Mouse (Mus musculus): ENCODE data around the gene Kctd20.
"Not testable (repeated sequence)": the region's sequence is repeated elsewhere in the genome, so short reads cannot be mapped to it uniquely, and the experiment has no call there.

Kctd20 gene

GRCm38 (mm10) chr17:28981081-28981480, 29.3 kb downstream of the Kctd20 start:
- DNase-seq (ENCODE audit: extremely low read depth, insufficient read length, low spot score), result no peak

- DNase-seq (ENCODE audit: extremely low read depth, insufficient read length, low spot score), result no peak
These were observed 30.8 kb downstream of the Kctd20 start for GRCm38 (mm10) chr17:28982591-28982990.

- DNase-seq (ENCODE audit: extremely low read depth, insufficient read length, low spot score), result no peak
These were observed 33.1 kb downstream of the Kctd20 start for GRCm38 (mm10) chr17:28984724-28985420.

- DNase-seq (ENCODE audit: extremely low read depth, insufficient read length, low spot score), result no peak
These were observed 35.1 kb downstream of the Kctd20 start for GRCm38 (mm10) chr17:28986833-28987232.

GRCm38 (mm10) chr17:28987713-28988112, 36.0 kb downstream of the Kctd20 start:
- peak; percentile 34 for DNase-seq (ENCODE audit: extremely low read depth, insufficient read length, low spot score)

GRCm38 (mm10) chr17:28988291-28988690, 36.5 kb downstream of the Kctd20 start:
- no peak for DNase-seq (ENCODE audit: extremely low read depth, insufficient read length, low spot score)

- DNase-seq (ENCODE audit: extremely low read depth, insufficient read length, low spot score), result no peak
These were observed 37.2 kb downstream of the Kctd20 start for GRCm38 (mm10) chr17:28988996-28989395.

GRCm38 (mm10) chr17:28990060-28990459, 38.3 kb downstream of the Kctd20 start:
- no peak for DNase-seq (ENCODE audit: extremely low read depth, insufficient read length, low spot score)

- no peak for DNase-seq (ENCODE audit: extremely low read depth, insufficient read length, low spot score)
These were observed 39.5 kb downstream of the Kctd20 start for GRCm38 (mm10) chr17:28991286-28991685.

GRCm38 (mm10) chr17:28992105-28992504, 40.4 kb downstream of the Kctd20 start:
- DNase-seq (ENCODE audit: extremely low read depth, insufficient read length, low spot score), result no peak

GRCm38 (mm10) chr17:28993004-28993403, 41.3 kb downstream of the Kctd20 start:
- not testable (repeated sequence) for DNase-seq (ENCODE audit: extremely low read depth, insufficient read length, low spot score)

- no peak for DNase-seq (ENCODE audit: extremely low read depth, insufficient read length, low spot score)
These were observed 42.9 kb downstream of the Kctd20 start for GRCm38 (mm10) chr17:28994615-28995014.

GRCm38 (mm10) chr17:29000465-29000864, 48.7 kb downstream of the Kctd20 start:
- DNase-seq (ENCODE audit: extremely low read depth, insufficient read length, low spot score), result no peak

GRCm38 (mm10) chr17:29003740-29004139, 52.0 kb downstream of the Kctd20 start:
- no peak for DNase-seq (ENCODE audit: extremely low read depth, insufficient read length, low spot score)

GRCm38 (mm10) chr17:29005002-29005401, 53.3 kb downstream of the Kctd20 start:
- DNase-seq (ENCODE audit: extremely low read depth, insufficient read length, low spot score), result no peak

GRCm38 (mm10) chr17:29006812-29007211, 55.1 kb downstream of the Kctd20 start:
- DNase-seq (ENCODE audit: extremely low read depth, insufficient read length, low spot score), result no peak

- no peak for DNase-seq (ENCODE audit: extremely low read depth, insufficient read length, low spot score)
These were observed 55.5 kb downstream of the Kctd20 start for GRCm38 (mm10) chr17:29007243-29007640.

- DNase-seq (ENCODE audit: extremely low read depth, insufficient read length, low spot score), result peak; percentile 89
These were observed 56.0 kb downstream of the Kctd20 start, which contains the start of gene Stk38 for GRCm38 (mm10) chr17:29007641-29008325. Gene Stk38, minus strand, starts transcription at chr17:29007995.

GRCm38 (mm10) chr17:29008326-29008650, 56.5 kb downstream of the Kctd20 start:
- no peak for DNase-seq (ENCODE audit: extremely low read depth, insufficient read length, low spot score)

GRCm38 (mm10) chr17:29009181-29009580, 57.4 kb downstream of the Kctd20 start:
- DNase-seq (ENCODE audit: extremely low read depth, insufficient read length, low spot score), result no peak

GRCm38 (mm10) chr17:29014235-29014634, 62.5 kb downstream of the Kctd20 start:
- DNase-seq (ENCODE audit: extremely low read depth, insufficient read length, low spot score), result no peak

- DNase-seq (ENCODE audit: extremely low read depth, insufficient read length, low spot score), result peak; percentile 23
These were observed 63.9 kb downstream of the Kctd20 start for GRCm38 (mm10) chr17:29015638-29016037.
